Mouse (Mus musculus) left cerebral cortex, adult 2 months (tissue): ENCODE measurements at regions not wholly inside any gene's neighbourhood (a gene's known extent, or its start where the extent isn't known, plus 50 kb on each side); places are given as distances from the start of the nearest gene placed in this dataset.
"Not testable (repeated sequence)": the region's sequence is repeated elsewhere in the genome, so short reads cannot be mapped to it uniquely, and the experiment has no call there.

Source experiments
- DNase-seq, 2 experiments: peaks; one replicate each; pipeline ENCODE4 v3.0.0; 2021 to 2022; ENCODE audit warnings: low spot score in 2 of 2, mixed read lengths in 1 of 2; ENCODE audit errors: extremely low spot score in 1 of 2
- H3K27ac ChIP-seq: fragments of 200-600 bp; 2 replicates; pipeline ENCODE4 v1.8.1; 2022
- H3K4me3 ChIP-seq: fragments of 200-600 bp; 2 replicates; pipeline ENCODE4 v1.8.1; 2022
- CTCF ChIP-seq: fragments of 200-600 bp; IDR thresholded peaks from 2 replicates; pipeline ENCODE4 v1.8.1; 2022; ENCODE audit warnings: antibody characterized with exemption, mild to moderate bottlenecking, moderate library complexity
- intact Hi-C: fragments of 180-260 bp; cut with DNase I; formaldehyde crosslinking; loops from one replicate; pipeline ENCODE4 v1.15.1; 2025

- no peak for TF ChIP-seq CTCF
- intact Hi-C loops = no loop called here
- no peak for DNase-seq
- Histone ChIP-seq H3K4me3 (no peak overlapping the region), H3K27ac (no peak overlapping the region)
Observed at GRCm38 (mm10) chr10:37760542-37761367, 622.0 kb upstream of the Marcks start.

- no peak for TF ChIP-seq CTCF
- intact Hi-C loops = no loop called here
Observed at GRCm38 (mm10) chr10:37741581-37741980, 602.9 kb upstream of the Marcks start.

GRCm38 (mm10) chr10:37739024-37739423, 600.3 kb upstream of the Marcks start:
- DNase-seq = no peak
- H3K4me3 ChIP-seq = no peak overlapping the region
- intact Hi-C loops = no loop called here
- TF ChIP-seq CTCF = no peak
- H3K27ac ChIP-seq = no peak overlapping the region

More at GRCm38 (mm10) chr10:37741581-37741980, 602.9 kb upstream of the Marcks start:
- no peak for DNase-seq
- Histone ChIP-seq H3K27ac (no peak overlapping the region), H3K4me3 (no peak overlapping the region)

GRCm38 (mm10) chr10:37725609-37726008, 586.9 kb upstream of the Marcks start:
- DNase-seq = no peak
- no peak overlapping the region for H3K27ac ChIP-seq
- no peak for TF ChIP-seq CTCF
- no peak overlapping the region for H3K4me3 ChIP-seq
- intact Hi-C loops = no loop called here

- intact Hi-C loops, DNase-seq, H3K4me3 ChIP-seq, H3K27ac ChIP-seq: not testable (repeated sequence)
Observed at GRCm38 (mm10) chr10:37724994-37725393, 586.3 kb upstream of the Marcks start.

- no peak for DNase-seq
- no peak overlapping the region for H3K4me3 ChIP-seq
- no peak for TF ChIP-seq CTCF
- intact Hi-C loops = no loop called here
- H3K27ac ChIP-seq = no peak overlapping the region
Observed at GRCm38 (mm10) chr10:37720748-37721147, 582.0 kb upstream of the Marcks start.

GRCm38 (mm10) chr10:37716946-37717345, 578.2 kb upstream of the Marcks start:
- DNase-seq = no peak
- H3K4me3 ChIP-seq = no peak overlapping the region
- no peak for TF ChIP-seq CTCF
- H3K27ac ChIP-seq = no peak overlapping the region
- intact Hi-C loops = no loop called here

GRCm38 (mm10) chr10:37711459-37711858, 572.7 kb upstream of the Marcks start:
- TF ChIP-seq CTCF = no peak
- intact Hi-C loops = no loop called here
- no peak for DNase-seq
- Histone ChIP-seq H3K27ac (no peak overlapping the region), H3K4me3 (no peak overlapping the region)

- DNase-seq = no peak
- Histone ChIP-seq H3K4me3 (no peak overlapping the region), H3K27ac (no peak overlapping the region)
- TF ChIP-seq CTCF = no peak
- intact Hi-C loops = no loop called here
Observed at GRCm38 (mm10) chr10:37694041-37694690, 555.4 kb upstream of the Marcks start.

GRCm38 (mm10) chr10:37692851-37693250, 554.1 kb upstream of the Marcks start:
- DNase-seq = no peak
- Histone ChIP-seq H3K27ac (no peak overlapping the region), H3K4me3 (no peak overlapping the region)
- TF ChIP-seq CTCF = no peak
- intact Hi-C loops = no loop called here

- DNase-seq = no peak
- TF ChIP-seq CTCF = no peak
- intact Hi-C loops = no loop called here
- H3K4me3 ChIP-seq = no peak overlapping the region
- no peak overlapping the region for H3K27ac ChIP-seq
Observed at GRCm38 (mm10) chr10:37691939-37692338, 553.2 kb upstream of the Marcks start.

- no peak for TF ChIP-seq CTCF
- no peak overlapping the region for H3K27ac ChIP-seq
- intact Hi-C loops = no loop called here
- H3K4me3 ChIP-seq = no peak overlapping the region
- DNase-seq = no peak
Observed at GRCm38 (mm10) chr10:37683101-37683500, 544.4 kb upstream of the Marcks start.

GRCm38 (mm10) chr10:37680601-37681000, 541.9 kb upstream of the Marcks start:
- TF ChIP-seq CTCF = no peak
- intact Hi-C loops = no loop called here
- no peak for DNase-seq
- no peak overlapping the region for H3K27ac ChIP-seq
- no peak overlapping the region for H3K4me3 ChIP-seq
